Mouse (Mus musculus): ENCODE measurements around the gene Slc9a3r2.

- TF ChIP-seq CTCF (IDR thresholded peaks at IDR 0.05) (no peak), EP300 (IDR thresholded peaks at IDR 0.05) (no peak)
Measured at GRCm38 (mm10) chr17:24674277-24674676, 24.1 kb upstream of the Slc9a3r2 start.
